Mouse (Mus musculus) inflammation-experienced regulatory T-cells, adult 6 months (primary cell): ENCODE data around the gene Vmn2r19. TPM values are rescaled to one million over a fixed set of nuclear protein-coding genes. Genes with fewer than 3 reads are reported as not detected.

Source experiments
- polyA plus RNA-seq, 3 experiments: library from polyadenylated mRNA; unstranded; fragments of 100-300 nt; shearing (Covaris generic); gene quantifications; one replicate each; pipeline ENCODE4 v1.2.1; 2017

Vmn2r19 gene
- polyA plus RNA-seq, 3 experiments from 2014 or later, result not detected

Other genes starting within 250 kb of the Vmn2r19 start
- gene Clec4a2, start 201.9 kb upstream of the Vmn2r19 start, polyA plus RNA-seq, result not detected
- gene Clec4b2, start 135.4 kb upstream of the Vmn2r19 start, polyA plus RNA-seq, result not detected
- gene Clec4n, start 78.5 kb upstream of the Vmn2r19 start, polyA plus RNA-seq, result under 1 TPM in 1 of 3 experiments, not detected in 2; 0.40 TPM
- gene Clec4d, start 46.2 kb upstream of the Vmn2r19 start, polyA plus RNA-seq, result not detected
- not detected for gene Clec4e, start 18.5 kb upstream of the Vmn2r19 start, polyA plus RNA-seq
- under 1 TPM in 2 of 3 experiments, not detected in 1; 0.03 to 0.07 TPM for gene Vmn2r20, start 109.8 kb downstream of the Vmn2r19 start, polyA plus RNA-seq
- not detected for gene Vmn2r21, start 225.1 kb downstream of the Vmn2r19 start, polyA plus RNA-seq